Mouse (Mus musculus) liver, embryonic 14.5 days (tissue): ENCODE measurements around the gene Gas6. TPM values are rescaled to one million over a fixed set of nuclear protein-coding genes. Genes with fewer than 3 reads are reported as not detected.

ENCODE experiments used
- ATAC-seq: fragments of 200-750 bp; cut with Nextera tagmentation; 2 replicates; pipeline ENCODE4 v1.8.0; 2017; ENCODE audit warnings: moderate number of reproducible peaks, mild to moderate bottlenecking, moderate library complexity; ENCODE audit not compliant: insufficient read depth
- DNase-seq, 3 experiments: peaks; one replicate each; pipeline ENCODE4 v3.0.0-alpha.2; 2012 to 2013; ENCODE audit warnings: low read depth in 3 of 3, low spot score in 3 of 3
- H3K27ac ChIP-seq: fragments of 300-500 bp; sonication (generic); 2 replicates; pipeline ENCODE4 v1.5.1; 2014; ENCODE audit warnings: moderate library complexity, mild to moderate bottlenecking, control low read depth, inconsistent platforms
- H3K27me3 ChIP-seq: fragments of 300-500 bp; sonication (generic); 2 replicates; pipeline ENCODE4 v1.6.1; 2014; ENCODE audit warnings: mild to moderate bottlenecking, low read length, moderate library complexity; ENCODE audit not compliant: control insufficient read depth, insufficient read depth
- H3K36me3 ChIP-seq: fragments of 300-500 bp; sonication (generic); replicated peaks from 2 replicates; pipeline ENCODE4 v1.6.1; 2014; ENCODE audit warnings: low read depth; ENCODE audit not compliant: control insufficient read depth, insufficient read depth
- H3K4me1 ChIP-seq, 2 experiments: fragments of 200-500 bp in 1 of 2; fragments of 300-500 bp in 1 of 2; sonication (generic) in 1 of 2; replicated peaks; 2 replicates each; pipeline ENCODE4 v1.6.1; 2012 to 2014; ENCODE audit warnings: antibody characterized with exemption in 1 of 2, inconsistent platforms in 1 of 2, low read length in 1 of 2; ENCODE audit not compliant: control insufficient read depth in 2 of 2, insufficient read depth in 2 of 2
- H3K4me2 ChIP-seq: fragments of 300-500 bp; sonication (generic); 2 replicates; pipeline ENCODE4 v1.6.1; 2014; ENCODE audit warnings: low read depth, mild to moderate bottlenecking, control low read depth, moderate library complexity
- H3K4me3 ChIP-seq, 2 experiments: fragments of 200-500 bp in 1 of 2; fragments of 300-500 bp in 1 of 2; sonication (generic) in 1 of 2; 2 replicates each; pipeline ENCODE4 v1.5.1; 2012 to 2014; ENCODE audit warnings: low read depth in 2 of 2, low read length in 2 of 2, mild to moderate bottlenecking in 2 of 2, control low read depth in 1 of 2, inconsistent platforms in 1 of 2, moderate library complexity in 1 of 2; ENCODE audit not compliant: insufficient read depth in 1 of 2
- H3K9ac ChIP-seq: fragments of 300-500 bp; sonication (generic); replicated peaks from 2 replicates; pipeline ENCODE4 v1.6.1; 2014; ENCODE audit warnings: mild to moderate bottlenecking, control low read depth, moderate library complexity
- H3K9me3 ChIP-seq: fragments of 300-500 bp; sonication (generic); 2 replicates; pipeline ENCODE4 v1.6.1; 2016; ENCODE audit warnings: low read length, mixed read lengths; ENCODE audit not compliant: control insufficient read depth
- CTCF ChIP-seq: IDR thresholded peaks from 2 replicates; pipeline ENCODE4 v1.5.1; 2016; ENCODE audit warnings: antibody characterized with exemption, low read depth, control low read depth
- EP300 ChIP-seq: IDR thresholded peaks from 2 replicates; pipeline ENCODE4 v1.6.1; 2016; ENCODE audit warnings: antibody characterized with exemption, low read depth
- WGBS: fragments of 180-500 bp; shearing (Covaris S2); extraction: QIAGEN DNeasy Blood & Tissue Kit; methylation state at CpG from one replicate; pipeline ENCODE4 v1.1.7; 2014; ENCODE audit not compliant: insufficient replicate concordance; 5-methylcytosine and 5-hydroxymethylcytosine counted together
- polyA plus RNA-seq, 2 experiments: library from polyadenylated mRNA; depleted of rRNA in 1 of 2; stranded (reverse) in 1 of 2; unstranded in 1 of 2; fragments of >200 nt; fragmentation: Nextera tagmentation in 1 of 2; extraction: Ambion mirVana in 1 of 2; gene quantifications; 2 replicates each; pipeline versions ENCODE4 v1.2.1 to v1.2.3; 2012 to 2014

Gas6 gene
- polyA plus RNA-seq, 2 experiments = 2.2 to 2.7 TPM

GRCm38 (mm10) chr8:13507284-13507937 lies 13.1 kb upstream of the Gas6 start:
- no peak for DNase-seq
- 55% methylated on average over 3 of the region's 3 CpGs for WGBS
- Histone ChIP-seq H3K9me3 (no peaks in the 10 kb centered on the region), H3K27me3 (no peaks in the 10 kb centered on the region), H3K36me3 (no peaks in the 10 kb centered on the region), H3K4me2 (no peak overlapping the region), H3K9ac (no peak overlapping the region), H3K4me1 (no peaks in the 10 kb centered on the region), H3K4me3 (no peak overlapping the region), H3K27ac (no peak overlapping the region)
- ATAC-seq = no peak
- no peak for TF ChIP-seq EP300
- no peak for TF ChIP-seq CTCF

- no peaks in the 10 kb centered on the region for H3K36me3 ChIP-seq
- 20% methylated on average over 4 of the region's 4 CpGs for WGBS
- no peaks in the 10 kb centered on the region for H3K4me1 ChIP-seq
- ATAC-seq = no peak
- no peak overlapping the region for H3K4me2 ChIP-seq
- H3K9ac ChIP-seq = no peak overlapping the region
- DNase-seq = no peak
- TF ChIP-seq EP300 = no peak
- TF ChIP-seq CTCF = no peak
- H3K4me3 ChIP-seq = no peak overlapping the region
- no peak overlapping the region for H3K27ac ChIP-seq
- H3K9me3 ChIP-seq = no peaks in the 10 kb centered on the region
- no peaks in the 10 kb centered on the region for H3K27me3 ChIP-seq
These were observed 12.6 kb upstream of the Gas6 start for GRCm38 (mm10) chr8:13506849-13507248.

GRCm38 (mm10) chr8:13504894-13505674 lies 10.8 kb upstream of the Gas6 start:
- Histone ChIP-seq H3K4me3 (no peak overlapping the region), H3K9ac (no peak overlapping the region), H3K36me3 (no peaks in the 10 kb centered on the region), H3K4me2 (no peak overlapping the region), H3K9me3 (no peaks in the 10 kb centered on the region), H3K27me3 (no peaks in the 10 kb centered on the region), H3K27ac (no peak overlapping the region), H3K4me1 (no peaks in the 10 kb centered on the region)
- TF ChIP-seq EP300 (no peak), CTCF (no peak)
- DNase-seq (no peak), ATAC-seq (no peak)

GRCm38 (mm10) chr8:13503936-13504606 lies 9.8 kb upstream of the Gas6 start:
- Histone ChIP-seq H3K9me3 (no peaks in the 10 kb centered on the region), H3K36me3 (no peaks in the 10 kb centered on the region), H3K27me3 (no peaks in the 10 kb centered on the region), H3K9ac (no peak overlapping the region), H3K4me3 (no peak overlapping the region), H3K4me1 (no peaks in the 10 kb centered on the region), H3K27ac (no peak overlapping the region), H3K4me2 (no peak overlapping the region)
- DNase-seq (no peak), ATAC-seq (no peak)
- no peak for TF ChIP-seq CTCF
- TF ChIP-seq EP300 = no peak
- 51% methylated on average over 8 of the region's 8 CpGs for WGBS

GRCm38 (mm10) chr8:13501221-13501620 lies 6.9 kb upstream of the Gas6 start:
- H3K27ac ChIP-seq = no peak overlapping the region
- H3K4me3 ChIP-seq = no peak overlapping the region
- H3K9me3 ChIP-seq = no peaks in the 10 kb centered on the region
- no peak overlapping the region for H3K9ac ChIP-seq
- H3K27me3 ChIP-seq = no peaks in the 10 kb centered on the region
- H3K4me1 ChIP-seq = no peaks in the 10 kb centered on the region
- ATAC-seq (no peak), DNase-seq (no peak)
- H3K4me2 ChIP-seq = no peak overlapping the region
- 53% methylated on average over 3 of the region's 3 CpGs for WGBS
- TF ChIP-seq CTCF (no peak), EP300 (no peak)
- no peaks in the 10 kb centered on the region for H3K36me3 ChIP-seq
